Mouse (Mus musculus): Measurements from ENCODE around the gene Tardbp. TPM values are rescaled to one million over a fixed set of nuclear protein-coding genes. Genes with fewer than 3 reads are reported as not detected.

Gene Tardbp
- polyA plus RNA-seq, 1 experiment from 2014 or later, result 223 TPM

- Histone ChIP-seq H3K36me3 (peaks cover 36% of the 10 kb centered on the region), H3K9ac (no peak overlapping the region), H3K9me3 (no peaks in the 10 kb centered on the region), H3K4me3 (no peak overlapping the region), H3K4me2 (no peak overlapping the region), H3K27me3 (no peaks in the 10 kb centered on the region), H3K4me1 (replicated peaks) (peaks cover 25% of the 10 kb centered on the region), H3K27ac (replicated peaks) (no peak overlapping the region)
- ATAC-seq (ENCODE audit: low read depth), result no peak
- 72% methylated on average over 5 of the region's 5 CpGs for WGBS
Measured at GRCm38 (mm10) chr4:148610631-148611364, 16.0 kb downstream of the Tardbp start.

- 86% methylated on average over 5 of the region's 5 CpGs for WGBS
- no peak overlapping the region for H3K4me3 ChIP-seq
- H3K9ac ChIP-seq, result no peak overlapping the region
- H3K4me2 ChIP-seq, result no peak overlapping the region
- peaks cover 22% of the 10 kb centered on the region for H3K4me1 ChIP-seq (replicated peaks)
- H3K9me3 ChIP-seq, result no peaks in the 10 kb centered on the region
- H3K27me3 ChIP-seq, result no peaks in the 10 kb centered on the region
- H3K27ac ChIP-seq (replicated peaks), result no peak overlapping the region
- H3K36me3 ChIP-seq, result peaks cover 26% of the 10 kb centered on the region
- no peak for ATAC-seq (ENCODE audit: low read depth)
Measured at GRCm38 (mm10) chr4:148609805-148610204, 17.0 kb downstream of the Tardbp start.

GRCm38 (mm10) chr4:148607758-148608157 is 19.1 kb downstream of the Tardbp start:
- Histone ChIP-seq H3K36me3 (peaks cover 12% of the 10 kb centered on the region; the same call in 1 of the 2 replicates), H3K9ac (no peak overlapping the region), H3K4me3 (no peak overlapping the region), H3K4me1 (replicated peaks) (peaks cover 3% of the 10 kb centered on the region), H3K27ac (replicated peaks) (no peak overlapping the region), H3K27me3 (no peaks in the 10 kb centered on the region), H3K4me2 (no peak overlapping the region), H3K9me3 (no peaks in the 10 kb centered on the region)
- no peak for ATAC-seq (ENCODE audit: low read depth)
- 28% methylated on average over 5 of the region's 5 CpGs for WGBS

GRCm38 (mm10) chr4:148604541-148605165 is 22.2 kb downstream of the Tardbp start:
- Histone ChIP-seq H3K27me3 (no peaks in the 10 kb centered on the region), H3K36me3 (peaks cover 6% of the 10 kb centered on the region; the same call in 1 of the 2 replicates), H3K4me3 (no peak overlapping the region), H3K9ac (no peak overlapping the region), H3K27ac (replicated peaks) (no peak overlapping the region), H3K4me2 (no peak overlapping the region), H3K4me1 (replicated peaks) (no peaks in the 10 kb centered on the region), H3K9me3 (no peaks in the 10 kb centered on the region)
- WGBS, result 88% methylated on average over 3 of the region's 3 CpGs
- ATAC-seq (ENCODE audit: low read depth), result no peak

- H3K4me3 ChIP-seq, result no peak overlapping the region
- H3K27me3 ChIP-seq, result no peaks in the 10 kb centered on the region
- no peak overlapping the region for H3K27ac ChIP-seq (replicated peaks)
- no peaks in the 10 kb centered on the region for H3K4me1 ChIP-seq (replicated peaks)
- no peak for ATAC-seq (ENCODE audit: low read depth)
- H3K36me3 ChIP-seq, result peaks cover 11% of the 10 kb centered on the region
- H3K9ac ChIP-seq, result no peak overlapping the region
- no peaks in the 10 kb centered on the region for H3K9me3 ChIP-seq
- WGBS, result 82% methylated on average over 7 of the region's 7 CpGs
- no peak overlapping the region for H3K4me2 ChIP-seq
Measured at GRCm38 (mm10) chr4:148604141-148604540, 22.7 kb downstream of the Tardbp start.

GRCm38 (mm10) chr4:148603376-148604139 is 23.3 kb downstream of the Tardbp start:
- Histone ChIP-seq H3K9ac (no peak overlapping the region), H3K4me1 (replicated peaks) (no peaks in the 10 kb centered on the region)
- WGBS, result 70% methylated on average over 10 of the region's 10 CpGs

DNA sequence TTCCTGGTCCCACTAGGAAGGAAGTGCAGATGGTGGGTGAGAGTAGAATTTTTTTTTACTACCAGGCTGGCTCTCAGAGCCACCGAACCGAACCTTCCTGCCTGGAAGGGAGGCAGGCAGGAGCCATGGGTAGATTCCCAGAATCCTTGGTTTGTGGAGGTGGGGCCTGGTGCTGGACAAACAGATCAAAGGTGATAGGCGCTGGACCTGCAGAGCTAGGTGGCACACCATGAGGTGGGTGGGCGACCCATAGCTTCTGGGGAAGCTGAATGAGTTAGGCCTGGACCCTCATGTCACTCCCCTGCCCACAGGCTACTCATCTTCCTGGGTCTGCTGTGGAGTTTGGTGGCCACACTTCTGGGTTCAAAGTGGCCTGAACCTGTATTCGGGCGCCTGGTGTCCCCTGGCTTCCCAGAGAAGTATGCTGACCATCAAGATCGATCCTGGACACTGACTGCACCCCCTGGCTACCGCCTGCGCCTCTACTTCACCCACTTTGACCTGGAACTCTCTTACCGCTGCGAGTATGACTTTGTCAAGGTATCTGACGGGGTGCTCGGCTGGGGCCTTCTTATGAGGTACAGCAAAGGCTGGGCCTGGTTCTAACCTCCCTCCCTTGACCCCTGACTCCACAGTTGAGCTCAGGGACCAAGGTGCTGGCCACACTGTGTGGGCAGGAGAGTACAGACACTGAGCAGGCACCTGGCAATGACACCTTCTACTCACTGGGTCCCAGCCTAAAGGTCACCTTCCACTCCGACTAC is 24.3 kb downstream of the Tardbp start, which contains the start of gene Masp2:
Masp2 (plus strand) TSS at position 198 of the 764 bp plus-strand sequence.
- H3K4me3 ChIP-seq, result no peak within 1 kb of the TSS
- peaks cover 25% of the 10 kb centered on the region for H3K36me3 ChIP-seq
- no peak within 1 kb of the TSS for H3K27ac ChIP-seq (replicated peaks)
- no peak within 1 kb of the TSS for H3K4me2 ChIP-seq
- no peak within 1 kb of the TSS for H3K9ac ChIP-seq
- no peaks in the 10 kb centered on the region for H3K4me1 ChIP-seq (replicated peaks)
- WGBS, result 90% methylated on average over 14 of the region's 14 CpGs
- no peak for ATAC-seq (ENCODE audit: low read depth)
- H3K27me3 ChIP-seq, result no peaks in the 10 kb centered on the region
- no peaks in the 10 kb centered on the region for H3K9me3 ChIP-seq

More at GRCm38 (mm10) chr4:148603376-148604139, 23.3 kb downstream of the Tardbp start:
- Histone ChIP-seq H3K36me3 (peaks cover 16% of the 10 kb centered on the region), H3K4me3 (no peak overlapping the region), H3K27ac (replicated peaks) (no peak overlapping the region), H3K9me3 (no peaks in the 10 kb centered on the region), H3K27me3 (no peaks in the 10 kb centered on the region), H3K4me2 (no peak overlapping the region)
- peak; percentile 17; the same call in 1 of the 2 replicates for ATAC-seq (ENCODE audit: low read depth)

- Histone ChIP-seq H3K4me3 (no peak overlapping the region), H3K27me3 (no peaks in the 10 kb centered on the region), H3K4me2 (no peak overlapping the region), H3K4me1 (replicated peaks) (no peaks in the 10 kb centered on the region), H3K9ac (no peak overlapping the region), H3K9me3 (no peaks in the 10 kb centered on the region), H3K27ac (replicated peaks) (no peak overlapping the region), H3K36me3 (peaks cover 26% of the 10 kb centered on the region)
- ATAC-seq (ENCODE audit: low read depth), result no peak
- 84% methylated on average over 4 of the region's 4 CpGs for WGBS
Measured at GRCm38 (mm10) chr4:148601871-148602270, 24.9 kb downstream of the Tardbp start.

DNA sequence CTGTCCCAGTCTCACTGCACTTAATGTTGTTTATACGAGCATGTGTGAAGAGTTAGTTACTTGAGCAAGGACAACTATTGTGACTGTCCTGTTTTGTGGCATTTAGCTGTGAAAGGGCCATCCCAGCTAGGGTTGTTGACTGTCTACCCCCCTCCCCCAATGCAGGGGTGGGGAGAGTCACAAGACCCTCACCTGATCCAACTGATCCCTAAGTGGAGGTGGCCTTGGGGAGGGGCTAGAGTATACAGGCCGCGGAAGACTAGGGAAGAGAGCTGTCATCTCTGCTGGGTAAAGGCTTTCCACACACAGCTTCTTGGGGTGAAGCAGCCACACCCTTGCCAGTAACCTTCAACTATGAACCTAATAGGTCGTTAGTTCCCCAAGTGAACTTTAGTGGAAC is 26.5 kb downstream of the Tardbp start:
- Histone ChIP-seq H3K36me3 (peaks cover 41% of the 10 kb centered on the region), H3K4me1 (replicated peaks) (no peaks in the 10 kb centered on the region), H3K9me3 (no peaks in the 10 kb centered on the region), H3K4me2 (no peak overlapping the region), H3K9ac (no peak overlapping the region), H3K4me3 (no peak overlapping the region), H3K27ac (replicated peaks) (no peak overlapping the region), H3K27me3 (no peaks in the 10 kb centered on the region)
- 94% methylated on average over 4 of the region's 4 CpGs for WGBS
- ATAC-seq (ENCODE audit: low read depth), result no peak

GRCm38 (mm10) chr4:148598826-148599225 is 28.0 kb downstream of the Tardbp start:
- no peaks in the 10 kb centered on the region for H3K27me3 ChIP-seq
- H3K4me3 ChIP-seq, result no peak overlapping the region
- peaks cover 56% of the 10 kb centered on the region for H3K36me3 ChIP-seq
- no peak for ATAC-seq (ENCODE audit: low read depth)
- H3K4me1 ChIP-seq (replicated peaks), result no peaks in the 10 kb centered on the region
- H3K9ac ChIP-seq, result no peak overlapping the region
- WGBS, result 96% methylated on average over 12 of the region's 12 CpGs
- H3K27ac ChIP-seq (replicated peaks), result no peak overlapping the region
- no peak overlapping the region for H3K4me2 ChIP-seq
- no peaks in the 10 kb centered on the region for H3K9me3 ChIP-seq

DNA sequence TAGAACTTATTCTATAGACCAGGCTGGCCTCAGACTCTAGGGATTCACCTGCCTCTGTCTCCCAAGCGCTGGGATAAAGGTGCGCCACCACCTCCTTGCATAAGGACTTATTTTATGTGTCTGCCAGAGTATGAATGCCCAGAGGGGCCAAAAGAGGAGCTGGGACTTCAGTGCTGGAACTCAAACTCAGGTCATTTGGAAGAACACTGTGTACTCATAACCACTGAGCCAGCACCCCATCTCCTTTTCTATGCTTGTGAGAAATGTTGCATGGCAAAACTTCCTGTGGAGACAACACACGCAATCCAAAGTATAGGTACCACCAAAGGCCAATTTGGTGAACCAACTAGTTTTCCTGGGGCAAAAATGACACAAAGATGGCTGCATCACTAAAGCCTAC is 30.1 kb downstream of the Tardbp start:
- H3K4me1 ChIP-seq (replicated peaks), result peaks cover 14% of the 10 kb centered on the region
- ATAC-seq (ENCODE audit: low read depth), result no peak
- H3K27me3 ChIP-seq, result no peaks in the 10 kb centered on the region
- no peaks in the 10 kb centered on the region for H3K9me3 ChIP-seq
- H3K4me3 ChIP-seq, result no peak overlapping the region
- peaks cover 65% of the 10 kb centered on the region for H3K36me3 ChIP-seq
- 98% methylated on average over 3 of the region's 3 CpGs for WGBS
- H3K9ac ChIP-seq, result no peak overlapping the region
- no peak overlapping the region for H3K27ac ChIP-seq (replicated peaks)
- no peak overlapping the region for H3K4me2 ChIP-seq

Measured in neural tube, embryonic 13.5 days (tissue).